Mouse (Mus musculus): ENCODE results near the gene Rnf151.
"Not testable (repeated sequence)": the region's sequence is repeated elsewhere in the genome, so short reads cannot be mapped to it uniquely, and the experiment has no call there.

- TF ChIP-seq CTCF, POLR2A (IDR thresholded peaks at IDR 0.05; ENCODE audit: insufficient read depth, low read depth, low read length): not testable (repeated sequence)
These were observed 3.6 kb upstream of the Rnf151 start for GRCm38 (mm10) chr17:24721383-24721955.
